Mouse (Mus musculus): ENCODE measurements around the gene Myo15b.

Gene Myo15b

DNA sequence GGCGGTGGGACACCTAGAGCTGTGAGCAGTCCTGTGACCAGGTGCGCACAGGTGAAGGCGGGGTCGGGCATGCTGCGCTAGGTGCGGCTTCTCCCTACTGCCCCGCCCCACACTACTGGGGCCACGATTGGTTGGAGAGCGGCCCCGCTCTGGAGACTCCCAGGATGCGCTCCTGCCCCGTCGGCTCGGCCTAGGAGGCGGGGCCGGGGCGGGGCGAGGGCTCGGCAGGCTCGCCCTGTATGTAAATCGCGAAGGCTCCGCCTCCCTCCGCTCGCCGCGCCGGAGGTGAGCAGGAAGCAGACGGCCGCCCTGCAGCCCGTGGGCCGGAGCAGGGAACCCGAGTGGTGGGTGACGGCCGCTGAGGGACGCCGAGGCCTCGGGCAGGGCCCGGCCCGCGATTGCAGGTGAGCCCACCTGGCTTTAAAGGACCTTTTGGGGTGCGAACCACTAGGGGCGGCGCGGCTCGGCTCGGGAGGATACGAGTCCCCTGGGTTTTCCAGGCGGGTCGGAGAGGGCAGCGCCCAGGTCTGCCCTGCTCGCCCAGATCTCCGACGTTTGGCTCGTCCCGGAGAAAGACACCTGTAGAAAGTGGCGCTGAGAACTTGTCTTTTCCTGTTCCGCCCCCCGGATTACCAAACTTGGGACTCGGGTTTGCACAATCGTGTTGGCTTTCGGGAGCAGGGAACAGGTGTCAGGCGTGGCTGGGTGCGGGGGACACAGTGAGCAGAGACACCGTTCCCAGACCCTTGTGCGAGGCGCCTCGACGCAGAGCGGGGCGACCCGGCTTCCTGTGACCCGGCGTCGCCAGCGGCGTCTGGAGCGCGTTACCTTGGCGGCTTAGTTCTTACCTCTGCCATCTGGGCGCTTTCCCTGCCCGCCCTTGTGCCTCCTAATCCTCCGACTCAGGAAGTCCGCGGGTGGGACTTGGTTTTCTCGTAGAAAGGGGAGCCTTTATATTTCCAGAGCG lies 34.1 kb upstream of the Myo15b start, which contains the start of gene Llgl2:
Gene Llgl2, plus strand, starts transcription at position 276 of the 967 bp plus-strand sequence.
- ChIA-PET POLR2A (interaction anchor here in 3 of 4 experiments (0.6 to 12.0 kb wide), 21 partner anchors 8 to 228 kb away, joined by 3 to 260 read pairs (median 4); partner anchors contain the start of genes Caskin2 (in 2 of the 3) and Tsen54 (in 2 of the 3)), CTCF (interaction anchor here in 2 of 4 experiments (1.1 to 1.2 kb wide), 2 partner anchors 10 to 36 kb away, joined by 4 to 5 read pairs; no protein-coding TSS in a partner anchor)

DNA sequence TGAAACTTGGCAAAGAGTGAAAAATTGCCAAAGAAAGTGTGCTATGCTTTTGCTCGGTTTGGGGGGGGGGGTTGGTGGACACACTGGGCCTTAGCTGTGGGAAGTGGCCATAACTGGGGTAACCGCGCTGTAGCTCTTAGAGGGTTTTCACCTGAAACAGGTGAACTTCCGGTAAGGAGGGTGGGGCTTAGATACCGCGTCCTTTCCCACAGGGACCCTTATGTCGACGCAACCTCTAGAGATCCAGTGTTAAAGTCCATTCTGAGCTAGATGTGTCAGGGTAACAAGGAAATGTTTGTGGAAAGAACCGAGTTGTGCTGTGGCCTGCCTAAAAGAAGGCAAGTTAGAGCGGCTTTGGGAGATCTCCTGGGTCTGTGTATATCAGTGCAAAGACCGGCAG lies 33.4 kb upstream of the Myo15b start:
- POLR2A ChIA-PET, result interaction anchor here in 3 of 4 experiments (0.6 to 12.0 kb wide), 9 partner anchors 9 to 229 kb away, joined by 3 to 260 read pairs (median 4); no protein-coding TSS in a partner anchor
- CTCF ChIA-PET, result interaction anchor here in 3 of 4 experiments (0.6 to 1.2 kb wide), 5 partner anchors 10 to 154 kb away, joined by 3 to 5 read pairs (median 3); partner anchors contain the start of gene Caskin2 (in 1 of the 3)

DNA sequence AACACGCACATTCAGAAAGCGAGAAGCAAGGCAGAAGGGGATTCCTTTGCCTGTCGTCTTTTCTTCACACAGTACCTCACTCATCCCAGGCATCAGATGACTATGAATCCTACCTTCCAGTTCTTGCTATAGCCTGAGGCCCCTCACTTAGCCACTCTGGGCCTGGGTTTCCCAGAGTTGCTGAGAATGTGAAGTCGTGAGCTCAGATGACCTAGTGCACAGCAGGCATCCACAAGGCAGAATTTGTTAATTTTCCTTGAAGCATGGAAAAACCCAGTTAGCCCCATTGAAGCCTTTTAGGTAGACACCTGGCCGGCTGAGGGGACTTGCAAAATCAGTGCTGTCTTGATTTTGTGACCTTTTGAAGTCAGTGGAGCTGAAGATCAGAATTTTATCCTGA lies 31.7 kb upstream of the Myo15b start:
- POLR2A ChIA-PET, result interaction anchor here in 3 of 4 experiments (0.6 to 12.0 kb wide), 14 partner anchors 8 to 279 kb away, joined by 3 to 260 read pairs (median 5); partner anchors contain the start of genes Caskin2 (in 2 of the 3), Grb2 (in 1 of the 3) and Tsen54 (in 1 of the 3)
- CTCF ChIA-PET, result interaction anchor here in 2 of 4 experiments (0.6 to 7.9 kb wide), 4 partner anchors 16 to 1280 kb away, joined by 3 to 71 read pairs (median 3); partner anchors contain the start of gene Mif4gd (in 1 of the 2)

DNA sequence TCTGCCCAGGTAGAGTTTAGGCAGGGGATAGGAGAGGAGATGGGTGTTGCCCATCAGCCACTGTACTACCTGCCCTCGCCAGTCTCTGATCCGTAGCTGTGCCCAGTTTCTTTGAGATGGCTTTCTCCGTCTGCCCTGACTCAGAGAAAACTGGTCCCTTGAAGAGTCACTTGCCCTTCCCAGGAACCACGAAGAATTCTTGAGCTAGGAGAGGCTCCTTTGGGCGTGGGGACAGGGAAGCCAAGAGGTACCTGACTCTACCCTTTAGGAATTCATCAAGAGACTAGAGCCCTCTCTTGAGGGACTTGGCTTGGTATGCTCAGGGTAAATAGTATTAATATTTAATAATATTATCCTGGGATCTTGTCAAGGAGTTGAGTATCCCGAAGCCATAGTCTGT lies 30.6 kb upstream of the Myo15b start:
- CTCF ChIA-PET, result interaction anchor here in 3 of 4 experiments (0.6 to 7.9 kb wide), 5 partner anchors 15 to 105 kb away, joined by 3 to 71 read pairs (median 5); no protein-coding TSS in a partner anchor

DNA sequence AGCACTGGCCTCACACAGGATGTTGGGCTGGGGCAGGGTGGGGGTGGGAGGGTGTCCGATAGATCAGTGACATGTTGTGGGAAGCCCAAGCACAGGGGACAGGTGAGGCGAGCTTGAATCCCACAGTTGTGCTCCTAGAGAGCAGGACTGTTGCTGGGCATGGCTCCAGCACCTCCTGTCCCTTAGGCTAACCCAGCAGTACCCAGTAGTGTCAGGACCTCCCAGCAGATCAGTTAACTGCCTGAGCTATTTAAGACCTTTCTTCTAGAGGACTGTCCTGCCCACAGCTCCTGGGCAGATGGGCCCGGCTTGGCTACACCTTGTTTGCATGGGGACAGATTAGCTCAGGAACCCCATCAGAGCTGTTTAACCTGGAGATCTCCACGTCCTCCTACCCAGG lies 29.2 kb upstream of the Myo15b start:
- ChIA-PET CTCF (interaction anchor here in 2 of 4 experiments (0.9 to 7.9 kb wide), 5 partner anchors 14 to 366 kb away, joined by 3 to 71 read pairs (median 6); no protein-coding TSS in a partner anchor), POLR2A (interaction anchor here in 3 of 4 experiments (0.8 to 12.0 kb wide), 13 partner anchors 9 to 209 kb away, joined by 3 to 260 read pairs (median 4); partner anchors contain the start of genes Caskin2 (in 1 of the 3), Myo15b (in 1 of the 3), Slc25a19 (in 1 of the 3) and Tsen54 (in 1 of the 3))

More for the DNA sequence above, 30.6 kb upstream of the Myo15b start:
- POLR2A ChIA-PET, result interaction anchor here in 3 of 4 experiments (0.6 to 12.0 kb wide), 15 partner anchors 8 to 200 kb away, joined by 3 to 260 read pairs (median 4); partner anchors contain the start of genes Caskin2 (in 2 of the 3), H3f3b (in 1 of the 3) and Tsen54 (in 1 of the 3)

DNA sequence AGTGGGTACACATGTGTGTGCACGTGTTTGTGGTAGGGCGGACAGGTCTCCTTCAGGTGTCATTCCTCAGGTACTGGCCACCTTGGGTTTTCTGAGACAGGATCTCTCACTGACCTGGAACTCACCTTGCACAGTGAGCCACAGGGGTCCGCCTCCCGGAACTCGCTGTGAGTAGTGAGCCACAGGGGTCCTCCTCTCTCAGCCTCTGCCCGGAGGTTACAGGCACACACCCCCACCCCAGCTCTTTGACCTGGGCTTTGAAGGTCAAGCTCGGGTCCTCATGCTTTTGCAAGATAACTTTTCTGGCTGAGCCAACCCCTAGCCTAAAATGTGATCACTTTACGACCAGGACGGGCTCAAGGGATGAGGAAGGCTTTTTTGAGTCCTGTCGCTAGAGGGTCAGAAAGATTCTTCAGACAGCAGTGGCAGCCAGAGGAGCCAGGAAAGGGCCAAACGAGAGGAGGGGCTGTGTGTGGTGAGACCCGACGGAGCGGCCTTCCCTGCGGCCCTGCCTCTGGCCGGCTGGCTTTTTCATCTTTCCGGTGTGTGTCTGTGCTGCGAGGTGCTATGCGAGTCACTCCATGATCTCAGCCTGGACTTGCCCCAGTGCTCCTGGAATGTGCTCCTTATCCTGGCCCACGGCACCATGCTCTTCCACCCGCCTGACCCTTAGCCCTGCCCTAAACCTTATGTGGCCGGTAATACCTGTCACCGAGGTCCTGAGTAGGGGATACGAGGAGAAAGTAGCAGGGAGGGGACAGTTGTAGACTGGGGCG lies 27.5 kb upstream of the Myo15b start:
- CTCF ChIA-PET, result interaction anchor here (0.5 to 7.9 kb wide), 10 partner anchors 12 to 267 kb away, joined by 3 to 71 read pairs (median 4); partner anchors contain the start of gene Tsen54 (in 1 of the 4)
- POLR2A ChIA-PET, result interaction anchor here in 3 of 4 experiments (0.6 to 12.0 kb wide), 22 partner anchors 9 to 727 kb away, joined by 3 to 260 read pairs (median 4); partner anchors contain the start of genes Caskin2 (in 1 of the 3), Galk1 (in 1 of the 3), Grb2 (in 1 of the 3) and Mif4gd (in 1 of the 3)

DNA sequence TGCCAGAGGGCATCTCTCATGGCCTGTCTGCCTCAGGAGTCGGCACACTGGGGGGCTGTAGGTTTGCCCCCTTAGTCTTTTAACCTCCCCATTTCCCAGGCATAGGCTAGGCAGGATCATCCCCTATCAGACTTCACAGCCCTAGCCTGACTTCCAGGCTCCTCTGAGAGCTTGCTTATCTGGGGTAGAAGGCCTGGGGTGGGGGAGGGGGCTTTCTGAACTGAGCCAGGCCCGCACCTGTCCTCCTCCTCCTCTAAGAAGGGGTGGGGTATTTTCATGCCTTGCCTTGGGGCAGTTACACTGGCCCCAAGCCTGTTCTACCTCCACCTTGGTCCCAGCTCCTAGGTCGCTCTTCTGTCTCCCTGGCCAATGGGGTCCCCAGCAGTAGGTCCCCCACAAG lies 26.7 kb upstream of the Myo15b start:
- ChIA-PET CTCF (interaction anchor here in 3 of 4 experiments (0.5 to 7.9 kb wide), 9 partner anchors 10 to 268 kb away, joined by 3 to 71 read pairs (median 4); no protein-coding TSS in a partner anchor), POLR2A (interaction anchor here (0.6 to 12.0 kb wide), 21 partner anchors 8 to 728 kb away, joined by 3 to 260 read pairs (median 6); partner anchors contain the start of genes Caskin2 (in 1 of the 4), Llgl2 (in 1 of the 4) and Slc25a19 (in 1 of the 4))

DNA sequence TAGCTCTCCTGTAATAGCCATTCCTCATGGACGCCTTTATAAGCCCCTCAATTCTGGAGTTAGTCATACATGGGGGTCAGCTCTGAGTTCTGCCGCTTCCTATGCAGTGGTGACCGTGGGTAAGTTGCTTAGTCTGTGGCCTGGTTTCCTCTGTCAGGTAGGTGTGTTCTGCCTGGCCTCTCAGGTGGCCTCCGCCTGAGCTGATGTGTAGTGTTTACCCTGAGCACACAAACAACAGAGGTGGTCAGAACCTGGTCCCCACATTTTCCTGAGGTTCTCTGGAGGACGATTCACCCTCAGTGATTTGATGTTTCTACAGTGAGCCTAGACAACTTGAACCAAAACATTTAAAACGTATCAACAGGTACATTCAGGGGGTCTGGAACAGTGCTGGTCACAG lies 26.1 kb upstream of the Myo15b start:
- CTCF ChIA-PET, result interaction anchor here (0.6 to 7.9 kb wide), 7 partner anchors 10 to 982 kb away, joined by 3 to 71 read pairs (median 5); partner anchors contain the start of gene Myo15b (in 1 of the 4)

DNA sequence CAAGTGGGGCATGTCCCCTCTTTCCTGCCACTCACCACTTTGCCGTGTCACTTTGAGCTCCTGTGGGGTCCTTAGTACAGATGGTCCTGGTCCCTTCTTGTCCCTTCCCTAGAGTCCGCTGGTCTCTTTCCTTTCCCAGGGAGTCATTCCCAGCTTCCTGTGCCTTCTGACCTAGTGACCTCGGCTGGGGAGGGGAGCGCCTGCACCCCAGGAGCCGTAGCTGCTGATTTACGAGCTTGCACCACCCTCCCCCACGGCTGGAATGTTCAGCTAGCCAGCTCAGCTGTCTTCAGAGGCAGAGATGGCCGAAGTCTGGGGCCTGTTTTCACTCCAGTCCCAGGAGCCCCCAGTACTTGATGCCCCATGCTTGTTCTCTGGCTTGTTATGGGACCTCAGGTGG lies 25.7 kb upstream of the Myo15b start:
- ChIA-PET POLR2A (interaction anchor here (0.5 to 12.0 kb wide), 30 partner anchors 8 to 414 kb away, joined by 3 to 260 read pairs (median 4); partner anchors contain the start of genes Caskin2 (in 2 of the 4), Llgl2 (in 1 of the 4) and Tmem94 (in 1 of the 4)), CTCF (interaction anchor here (0.6 to 7.9 kb wide), 8 partner anchors 9 to 982 kb away, joined by 3 to 71 read pairs (median 9); partner anchors contain the start of genes Caskin2 (in 2 of the 4), Tsen54 (in 2 of the 4) and Myo15b (in 1 of the 4))

More for the DNA sequence above, 26.1 kb upstream of the Myo15b start:
- POLR2A ChIA-PET, result interaction anchor here (0.7 to 12.0 kb wide), 28 partner anchors 9 to 415 kb away, joined by 3 to 260 read pairs (median 5); partner anchors contain the start of genes Caskin2 (in 2 of the 4), Llgl2 (in 1 of the 4) and Slc25a19 (in 1 of the 4)

DNA sequence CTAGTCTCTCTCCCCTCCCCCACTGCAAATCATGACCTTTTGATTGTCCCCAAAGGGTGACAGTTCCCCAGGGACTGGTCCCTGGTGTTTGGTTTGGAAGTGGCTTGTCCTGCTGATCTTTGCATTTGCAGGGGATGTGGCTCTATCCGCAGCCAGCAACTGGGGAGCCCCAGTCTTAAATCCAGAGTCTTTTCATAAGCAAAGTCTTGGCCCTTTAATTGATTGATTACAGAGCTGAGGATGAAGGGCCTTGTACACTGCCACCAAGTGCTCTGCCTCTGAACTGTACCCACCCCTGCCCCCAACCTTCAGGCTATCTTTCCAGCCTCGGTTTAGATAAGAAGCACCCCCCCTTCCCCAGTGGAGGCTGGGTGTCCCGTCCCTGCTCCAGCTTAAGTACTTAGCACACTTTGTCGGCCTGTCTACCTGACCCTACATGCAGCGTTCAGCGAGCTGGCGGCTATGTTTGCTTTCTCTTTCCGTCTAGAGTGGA lies 25.1 kb upstream of the Myo15b start:
- POLR2A ChIA-PET, result interaction anchor here (0.5 to 12.0 kb wide), 31 partner anchors 8 to 479 kb away, joined by 3 to 260 read pairs (median 4); partner anchors contain the start of genes Caskin2 (in 1 of the 4), Llgl2 (in 1 of the 4) and Tmem94 (in 1 of the 4)
- CTCF ChIA-PET, result interaction anchor here (0.6 to 7.9 kb wide), 10 partner anchors 9 to 981 kb away, joined by 3 to 71 read pairs (median 6); partner anchors contain the start of genes Caskin2 (in 2 of the 4), Tsen54 (in 2 of the 4) and Myo15b (in 1 of the 4)

DNA sequence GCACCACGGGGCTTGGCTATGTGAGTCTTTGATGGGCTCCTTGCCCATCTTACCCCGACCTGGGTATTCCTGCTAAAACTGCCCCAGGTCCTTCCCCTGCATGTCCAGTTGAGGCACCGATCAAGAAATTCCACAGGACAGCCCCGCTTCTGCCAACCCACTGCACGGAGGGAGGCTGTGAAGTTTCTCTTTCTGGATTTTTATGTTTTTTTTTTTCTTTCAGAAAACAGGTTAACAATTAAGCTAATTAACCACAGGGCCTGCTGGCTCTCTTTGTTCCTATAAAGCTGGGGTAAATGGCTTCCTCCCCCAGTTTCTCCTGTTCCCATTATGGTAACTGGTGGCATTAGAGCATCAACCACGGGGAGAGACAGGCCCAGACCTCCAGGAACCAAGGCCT lies 24.2 kb upstream of the Myo15b start:
- CTCF ChIA-PET, result interaction anchor here (0.6 to 7.9 kb wide), 8 partner anchors 9 to 112 kb away, joined by 3 to 71 read pairs (median 5); partner anchors contain the start of genes Caskin2 (in 1 of the 4), Myo15b (in 1 of the 4) and Tsen54 (in 1 of the 4)
- POLR2A ChIA-PET, result interaction anchor here (0.6 to 12.0 kb wide), 15 partner anchors 7 to 305 kb away, joined by 3 to 260 read pairs (median 5); partner anchors contain the start of genes Mrpl38 (in 1 of the 4) and Tsen54 (in 1 of the 4)

DNA sequence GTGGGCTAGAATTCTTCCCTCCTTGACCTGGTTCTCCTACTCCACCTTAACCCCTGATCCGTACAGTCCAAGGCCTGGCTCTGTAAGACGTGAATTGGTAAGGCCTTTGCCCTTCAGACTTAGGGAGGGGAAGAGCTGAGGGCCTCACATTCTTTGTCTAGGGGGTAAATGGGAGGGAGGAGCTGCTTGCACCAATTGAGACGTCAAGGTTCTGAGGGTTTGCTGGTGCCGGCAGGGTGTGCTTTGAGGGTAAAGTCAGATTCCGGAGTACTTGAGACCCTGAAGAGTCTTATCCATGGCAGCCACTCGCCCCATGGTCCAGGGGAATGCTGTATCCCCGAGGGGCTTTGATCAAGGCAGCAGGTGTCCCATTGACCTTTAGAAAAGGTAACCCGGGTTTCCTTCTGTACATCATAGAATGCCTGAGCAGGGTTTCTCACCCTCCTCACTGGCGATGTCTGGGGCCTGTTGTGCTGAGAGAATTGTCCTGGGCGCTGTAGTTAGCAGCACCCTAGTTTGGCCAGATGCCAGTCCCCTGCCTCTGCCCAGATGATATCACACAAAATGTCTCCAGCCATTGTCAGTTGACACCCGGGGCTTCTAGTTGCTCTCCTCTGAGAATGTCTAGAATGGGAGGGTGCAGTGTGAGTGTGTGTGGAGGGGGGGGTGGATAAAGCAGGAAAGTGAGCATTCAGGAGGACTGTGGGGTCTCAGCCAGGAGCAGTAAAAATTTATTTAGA lies 21.4 kb upstream of the Myo15b start:
- ChIA-PET POLR2A (interaction anchor here in 3 of 4 experiments (0.6 to 12.6 kb wide), 17 partner anchors 7 to 221 kb away, joined by 3 to 260 read pairs (median 4); partner anchors contain the start of genes Tsen54 (in 2 of the 3), Caskin2 (in 1 of the 3), Myo15b (in 1 of the 3) and Slc25a19 (in 1 of the 3)), CTCF (interaction anchor here (0.5 to 1.9 kb wide), 7 partner anchors 22 to 621 kb away, joined by 3 to 8 read pairs (median 3); no protein-coding TSS in a partner anchor)

DNA sequence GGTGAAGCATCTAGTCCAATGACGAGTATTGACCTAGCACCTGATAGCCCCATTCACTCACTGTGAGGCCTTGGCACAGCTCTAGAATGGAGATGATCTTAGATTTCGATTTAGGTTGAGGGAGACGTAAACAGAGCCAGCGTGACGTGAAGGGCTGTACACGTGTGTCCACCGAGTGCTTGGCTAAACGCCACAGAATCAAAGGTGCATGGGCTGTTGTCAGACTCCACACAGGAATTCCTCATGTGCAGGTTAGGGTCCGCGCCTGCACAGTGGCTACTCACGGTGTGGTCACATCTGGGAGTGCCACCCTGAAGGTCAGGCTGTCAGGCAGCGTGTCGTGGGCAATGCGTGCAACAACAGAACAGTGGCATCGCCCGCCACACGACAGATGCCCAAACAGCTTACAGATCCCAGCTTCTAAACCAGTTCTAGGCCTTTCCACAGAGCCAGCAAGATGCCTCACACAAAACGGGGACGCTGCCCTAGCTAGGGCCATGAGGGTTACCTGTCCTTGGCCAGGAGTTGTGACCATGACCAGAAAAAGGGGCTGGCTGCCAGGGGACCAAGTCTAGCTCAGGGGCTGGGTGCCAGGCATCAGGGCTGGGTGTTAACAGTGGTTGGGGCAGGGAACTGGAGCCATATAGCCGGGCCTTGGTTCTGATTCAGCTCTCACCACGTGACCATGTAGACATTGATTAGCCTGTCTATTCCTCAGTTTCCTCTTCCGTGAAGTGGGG lies 20.4 kb upstream of the Myo15b start:
- ChIA-PET POLR2A (interaction anchor here in 3 of 4 experiments (1.0 to 12.6 kb wide), 20 partner anchors 8 to 674 kb away, joined by 3 to 260 read pairs (median 6); partner anchors contain the start of genes Caskin2 (in 1 of the 3), Grb2 (in 1 of the 3), Myo15b (in 1 of the 3) and Nup85 (in 1 of the 3)), CTCF (interaction anchor here in 2 of 4 experiments (0.8 to 2.2 kb wide), 5 partner anchors 21 to 225 kb away, joined by 4 to 13 read pairs (median 5); partner anchors contain the start of genes Caskin2 (in 1 of the 2) and Mif4gd (in 1 of the 2))

DNA sequence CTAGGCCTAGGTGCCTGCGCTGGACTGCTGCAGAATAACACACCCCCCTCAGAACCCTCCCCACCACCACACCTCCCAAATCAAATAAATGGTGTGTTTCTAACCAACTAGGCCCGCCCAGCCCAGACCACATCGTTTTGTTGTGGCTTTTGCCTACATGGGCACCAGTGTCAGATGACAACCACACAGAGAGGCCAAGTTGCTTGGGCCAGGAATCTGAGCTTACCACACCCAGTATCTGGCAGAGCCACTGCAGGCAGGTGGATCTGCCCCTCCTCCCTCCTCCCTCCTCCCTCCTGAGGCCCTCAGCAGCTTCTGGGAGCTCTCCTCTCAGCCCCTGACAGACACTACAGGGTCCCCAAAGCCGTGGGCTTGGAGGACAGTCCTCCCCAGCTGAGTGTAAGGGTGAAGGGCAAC lies 19.3 kb upstream of the Myo15b start:
- ChIA-PET CTCF (interaction anchor here in 3 of 4 experiments (0.8 to 2.2 kb wide), 8 partner anchors 20 to 226 kb away, joined by 3 to 13 read pairs (median 4); partner anchors contain the start of genes Caskin2 (in 1 of the 3), Mif4gd (in 1 of the 3) and Tsen54 (in 1 of the 3)), POLR2A (interaction anchor here in 3 of 4 experiments (0.5 to 12.6 kb wide), 32 partner anchors 8 to 676 kb away, joined by 3 to 260 read pairs (median 4); partner anchors contain the start of genes Grb2 (in 2 of the 3), Caskin2 (in 1 of the 3), Galk1 (in 1 of the 3) and Llgl2 (in 1 of the 3))
